Mouse (Mus musculus): ENCODE measurements at regions not wholly inside any gene's neighbourhood (a gene's known extent, or its start where the extent isn't known, plus 50 kb on each side); places are given as distances from the start of the nearest gene placed in this dataset.

DNA sequence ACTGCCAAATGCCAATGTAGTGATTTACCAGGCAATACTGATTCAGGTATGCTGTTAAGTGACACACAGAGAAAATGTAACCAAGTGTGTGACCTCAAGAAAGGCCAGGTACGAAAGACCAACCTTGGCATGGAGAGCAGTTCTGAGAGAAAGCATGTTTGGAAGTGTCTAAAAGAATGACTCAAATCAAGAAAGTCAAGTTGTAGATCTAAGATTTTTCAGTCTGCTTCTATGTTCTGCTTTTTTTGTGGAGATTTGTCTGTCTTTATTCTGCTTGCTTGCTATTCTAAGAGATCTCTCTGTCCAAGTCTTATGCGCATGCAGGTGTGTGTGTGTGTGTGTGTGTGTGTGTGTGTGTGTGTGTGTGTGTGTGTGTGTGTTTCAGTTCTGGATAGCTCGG is 277.4 kb upstream of the Klf12 start:
- Histone ChIP-seq H3K27ac (ENCODE audit: low read depth, low read length) (no peak overlapping the region), H3K4me2 (ENCODE audit: low read depth, low read length, severe bottlenecking) (no peak overlapping the region), H3K4me3 (ENCODE audit: low read depth, low read length) (no peak overlapping the region), H3K9ac (ENCODE audit: low read length) (no peak overlapping the region), H3K4me1 (replicated peaks; ENCODE audit: control insufficient read depth, insufficient read depth, low read length) (no peaks in the 10 kb centered on the region), H3K27me3 (ENCODE audit: control insufficient read depth, insufficient read depth, low read length) (no peaks in the 10 kb centered on the region), H3K36me3 (ENCODE audit: control insufficient read depth, insufficient read depth, low read length) (no peaks in the 10 kb centered on the region), H3K9me3 (ENCODE audit: control insufficient read depth, low read length) (no peaks in the 10 kb centered on the region)
- ATAC-seq (replicated peaks; ENCODE audit: low FRiP score) (no peak), DNase-seq (ENCODE audit: low spot score) (no peak)
- WGBS, result 84% methylated on average over 3 of the region's 3 CpGs

DNA sequence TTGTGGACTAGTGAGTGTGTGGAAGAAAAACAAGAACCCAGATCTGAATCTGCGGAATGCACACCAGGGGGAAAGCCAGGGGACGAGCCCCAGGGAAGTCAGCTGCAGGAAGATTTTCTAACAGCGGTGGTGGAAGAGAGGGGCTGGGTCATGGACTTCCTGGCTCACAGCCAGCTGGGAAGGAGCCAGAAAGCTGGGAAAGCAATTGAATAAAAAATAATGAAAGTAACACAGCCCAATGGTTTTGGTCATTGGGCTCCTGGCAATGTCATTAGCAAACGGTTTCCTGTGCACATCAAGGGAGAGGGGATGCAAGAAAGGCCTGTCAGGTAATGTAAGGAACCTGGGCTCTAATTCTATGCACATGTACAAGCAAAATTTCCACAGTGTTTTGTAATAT is 273.9 kb upstream of the Klf12 start:
- DNase-seq (ENCODE audit: low spot score), result peak; percentile 77
- no peak overlapping the region for H3K4me3 ChIP-seq (ENCODE audit: low read depth, low read length)
- no peak overlapping the region for H3K27ac ChIP-seq (ENCODE audit: low read depth, low read length)
- H3K4me1 ChIP-seq (replicated peaks; ENCODE audit: control insufficient read depth, insufficient read depth, low read length), result no peaks in the 10 kb centered on the region
- H3K27me3 ChIP-seq (ENCODE audit: control insufficient read depth, insufficient read depth, low read length), result no peaks in the 10 kb centered on the region
- no peaks in the 10 kb centered on the region for H3K36me3 ChIP-seq (ENCODE audit: control insufficient read depth, insufficient read depth, low read length)
- 20% methylated on average over 4 of the region's 4 CpGs for WGBS
- no peaks in the 10 kb centered on the region for H3K9me3 ChIP-seq (ENCODE audit: control insufficient read depth, low read length)
- no peak overlapping the region for H3K9ac ChIP-seq (ENCODE audit: low read length)
- peak; percentile 55; the same call in 1 of the 2 replicates for ATAC-seq (replicated peaks; ENCODE audit: low FRiP score)
- no peak overlapping the region for H3K4me2 ChIP-seq (ENCODE audit: low read depth, low read length, severe bottlenecking)

DNA sequence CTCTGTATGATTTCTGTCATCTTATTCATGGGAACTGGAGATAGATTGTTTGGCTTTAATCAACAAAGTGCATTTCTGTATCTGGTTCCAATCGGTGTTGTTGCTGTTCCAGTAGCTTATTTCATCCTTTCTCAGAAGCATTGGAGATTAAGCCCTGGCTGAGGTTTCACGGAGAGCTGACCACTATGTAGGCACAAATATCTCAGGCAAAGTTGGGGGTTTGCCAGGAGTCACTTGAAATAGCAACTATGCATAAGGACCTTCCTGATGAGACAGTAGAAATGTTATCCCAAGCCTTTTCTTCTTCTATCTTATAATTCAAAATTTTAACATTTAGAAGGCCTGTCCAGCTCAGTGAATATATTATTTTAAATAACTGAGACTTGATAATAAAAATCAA is 268.0 kb upstream of the Klf12 start:
- no peaks in the 10 kb centered on the region for H3K27me3 ChIP-seq (ENCODE audit: control insufficient read depth, insufficient read depth, low read length)
- no peak overlapping the region for H3K4me2 ChIP-seq (ENCODE audit: low read depth, low read length, severe bottlenecking)
- no peak overlapping the region for H3K9ac ChIP-seq (ENCODE audit: low read length)
- H3K9me3 ChIP-seq (ENCODE audit: control insufficient read depth, low read length), result no peaks in the 10 kb centered on the region
- 83% methylated on average over 2 of the region's 2 CpGs for WGBS
- no peak for ATAC-seq (replicated peaks; ENCODE audit: low FRiP score)
- H3K4me3 ChIP-seq (ENCODE audit: low read depth, low read length), result no peak overlapping the region
- DNase-seq (ENCODE audit: low spot score), result no peak
- H3K36me3 ChIP-seq (ENCODE audit: control insufficient read depth, insufficient read depth, low read length), result no peaks in the 10 kb centered on the region
- no peak overlapping the region for H3K27ac ChIP-seq (ENCODE audit: low read depth, low read length)
- H3K4me1 ChIP-seq (replicated peaks; ENCODE audit: control insufficient read depth, insufficient read depth, low read length), result no peaks in the 10 kb centered on the region

DNA sequence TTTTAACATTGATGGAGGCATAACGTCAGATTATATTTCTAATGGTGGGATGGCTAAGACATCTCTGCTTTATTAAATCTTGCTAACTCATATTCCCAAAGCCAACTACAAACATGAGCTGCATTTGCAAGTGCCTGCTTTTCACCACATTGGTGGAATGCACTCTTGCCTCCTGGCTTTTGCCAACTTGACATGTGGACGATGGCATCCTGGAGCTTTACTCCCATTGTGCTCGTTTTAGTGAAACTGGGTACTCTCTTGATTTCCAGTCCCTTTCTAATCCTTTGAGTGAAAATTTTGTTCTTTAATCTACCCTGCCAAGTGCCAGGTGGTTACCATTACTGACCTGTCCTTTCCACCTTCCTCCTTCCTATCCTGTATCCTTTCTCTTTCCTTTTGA is 265.8 kb upstream of the Klf12 start:
- no peaks in the 10 kb centered on the region for H3K9me3 ChIP-seq (ENCODE audit: control insufficient read depth, low read length)
- no peak overlapping the region for H3K4me3 ChIP-seq (ENCODE audit: low read depth, low read length)
- H3K4me2 ChIP-seq (ENCODE audit: low read depth, low read length, severe bottlenecking), result no peak overlapping the region
- H3K27ac ChIP-seq (ENCODE audit: low read depth, low read length), result no peak overlapping the region
- H3K9ac ChIP-seq (ENCODE audit: low read length), result no peak overlapping the region
- WGBS, result 85% methylated on average over 3 of the region's 3 CpGs
- DNase-seq (ENCODE audit: low spot score), result no peak
- no peaks in the 10 kb centered on the region for H3K4me1 ChIP-seq (replicated peaks; ENCODE audit: control insufficient read depth, insufficient read depth, low read length)
- ATAC-seq (replicated peaks; ENCODE audit: low FRiP score), result no peak
- H3K36me3 ChIP-seq (ENCODE audit: control insufficient read depth, insufficient read depth, low read length), result no peaks in the 10 kb centered on the region
- H3K27me3 ChIP-seq (ENCODE audit: control insufficient read depth, insufficient read depth, low read length), result no peaks in the 10 kb centered on the region

DNA sequence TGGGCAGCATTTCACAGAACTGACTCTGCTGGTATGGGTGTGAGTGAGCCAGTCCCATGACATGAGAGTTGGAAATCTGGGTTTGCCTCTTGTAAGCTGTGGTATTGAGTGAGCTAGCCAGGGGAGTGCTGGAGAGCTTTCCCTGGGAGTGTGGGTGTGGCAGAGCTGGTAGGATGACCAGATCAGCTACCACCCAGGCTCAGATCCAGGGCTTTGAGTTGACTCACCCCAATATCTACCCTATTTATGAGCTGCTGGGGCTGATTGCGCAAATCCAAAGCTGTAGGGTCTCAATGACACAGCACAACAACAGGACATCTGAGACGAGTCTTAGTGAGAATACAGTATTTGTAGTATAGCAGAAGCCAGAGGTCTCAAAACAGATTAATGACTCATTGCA is 245.7 kb upstream of the Klf12 start:
- DNase-seq (ENCODE audit: low spot score) (no peak), ATAC-seq (replicated peaks; ENCODE audit: low FRiP score) (no peak)
- Histone ChIP-seq H3K4me2 (ENCODE audit: low read depth, low read length, severe bottlenecking) (no peak overlapping the region), H3K27me3 (ENCODE audit: control insufficient read depth, insufficient read depth, low read length) (no peaks in the 10 kb centered on the region), H3K27ac (ENCODE audit: low read depth, low read length) (no peak overlapping the region), H3K4me3 (ENCODE audit: low read depth, low read length) (no peak overlapping the region), H3K4me1 (replicated peaks; ENCODE audit: control insufficient read depth, insufficient read depth, low read length) (no peaks in the 10 kb centered on the region), H3K9me3 (ENCODE audit: control insufficient read depth, low read length) (no peaks in the 10 kb centered on the region), H3K36me3 (ENCODE audit: control insufficient read depth, insufficient read depth, low read length) (no peaks in the 10 kb centered on the region), H3K9ac (ENCODE audit: low read length) (no peak overlapping the region)
- WGBS, result 91% methylated on average over 2 of the region's 2 CpGs

DNA sequence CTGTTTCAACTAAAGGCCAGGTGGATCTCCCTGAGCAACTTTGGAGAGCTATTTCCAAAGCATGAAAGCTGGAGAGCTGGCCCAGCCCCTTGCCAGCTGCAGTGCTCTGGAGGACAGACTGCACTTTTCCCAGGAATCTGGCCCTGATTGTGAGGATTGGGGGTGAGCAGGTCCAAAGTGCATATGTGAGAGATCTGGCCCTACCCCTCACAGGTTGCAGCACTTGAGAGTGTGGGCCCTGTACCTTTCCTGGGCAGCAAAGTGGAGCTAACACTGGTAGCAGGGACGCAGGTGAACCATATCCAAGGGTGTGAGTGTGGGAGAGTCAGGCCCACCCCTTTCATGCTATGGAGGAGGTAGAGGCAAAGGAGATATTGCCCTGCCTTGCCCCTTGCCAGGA is 245.3 kb upstream of the Klf12 start:
- DNase-seq (ENCODE audit: low spot score) (no peak), ATAC-seq (replicated peaks; ENCODE audit: low FRiP score) (no peak)
- Histone ChIP-seq H3K4me2 (ENCODE audit: low read depth, low read length, severe bottlenecking) (no peak overlapping the region), H3K9ac (ENCODE audit: low read length) (no peak overlapping the region), H3K27me3 (ENCODE audit: control insufficient read depth, insufficient read depth, low read length) (no peaks in the 10 kb centered on the region), H3K4me3 (ENCODE audit: low read depth, low read length) (no peak overlapping the region), H3K9me3 (ENCODE audit: control insufficient read depth, low read length) (no peaks in the 10 kb centered on the region), H3K4me1 (replicated peaks; ENCODE audit: control insufficient read depth, insufficient read depth, low read length) (no peaks in the 10 kb centered on the region), H3K36me3 (ENCODE audit: control insufficient read depth, insufficient read depth, low read length) (no peaks in the 10 kb centered on the region), H3K27ac (ENCODE audit: low read depth, low read length) (no peak overlapping the region)
- 95% methylated on average over 1 of the region's 1 CpGs for WGBS

DNA sequence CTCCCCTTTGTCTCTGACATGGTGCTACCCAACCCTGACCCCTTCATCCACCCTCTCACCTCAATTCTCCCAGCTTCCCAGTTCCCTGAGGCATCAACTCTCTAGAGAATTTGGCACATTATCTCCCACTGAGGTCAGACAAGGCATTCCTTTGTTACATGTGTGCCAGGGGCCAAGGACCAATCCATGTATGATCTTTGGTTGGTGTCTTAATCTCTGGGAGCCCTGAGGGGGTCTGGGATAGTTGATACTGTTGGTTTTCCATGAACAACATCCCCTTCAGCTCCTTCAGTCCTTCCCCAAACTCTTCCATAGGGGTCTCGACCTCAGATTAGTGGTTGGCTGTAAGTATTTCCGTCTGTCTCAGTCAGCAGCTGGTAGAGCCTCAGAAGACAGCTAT is 224.9 kb upstream of the Klf12 start:
- WGBS, result 56% methylated on average over 2 of the region's 2 CpGs
- no peak for DNase-seq (ENCODE audit: low spot score)

DNA sequence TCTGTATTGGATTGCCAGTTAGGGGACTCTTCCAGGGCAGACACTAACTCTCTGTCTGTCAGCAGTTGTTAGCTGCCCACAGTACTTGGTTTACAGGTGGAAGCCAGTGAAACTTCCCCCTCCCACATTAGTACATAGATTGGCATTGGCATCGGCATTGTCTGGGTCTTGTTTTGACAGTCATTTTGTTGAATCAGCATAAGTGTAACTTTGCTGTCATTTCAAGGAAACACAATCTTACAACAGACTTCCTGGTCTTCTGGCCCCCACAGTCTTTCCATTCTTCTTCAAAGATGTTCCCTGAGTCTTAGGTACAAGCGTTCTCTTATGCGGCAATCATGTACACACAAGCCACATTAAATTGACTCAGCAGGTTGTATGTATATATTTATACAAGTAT is 223.6 kb upstream of the Klf12 start:
- Histone ChIP-seq H3K9ac (ENCODE audit: low read length) (no peak overlapping the region), H3K36me3 (ENCODE audit: control insufficient read depth, insufficient read depth, low read length) (no peaks in the 10 kb centered on the region), H3K9me3 (ENCODE audit: control insufficient read depth, low read length) (no peaks in the 10 kb centered on the region), H3K27ac (ENCODE audit: low read depth, low read length) (no peak overlapping the region), H3K4me2 (ENCODE audit: low read depth, low read length, severe bottlenecking) (no peak overlapping the region), H3K4me3 (ENCODE audit: low read depth, low read length) (no peak overlapping the region), H3K4me1 (replicated peaks; ENCODE audit: control insufficient read depth, insufficient read depth, low read length) (no peaks in the 10 kb centered on the region), H3K27me3 (ENCODE audit: control insufficient read depth, insufficient read depth, low read length) (no peaks in the 10 kb centered on the region)
- ATAC-seq (replicated peaks; ENCODE audit: low FRiP score) (no peak), DNase-seq (ENCODE audit: low spot score) (no peak)
- whole genome bisulfite sequencing, result 92% methylated on average over 3 of the region's 3 CpGs

More for the DNA sequence above, 224.9 kb upstream of the Klf12 start:
- Histone ChIP-seq H3K4me1 (replicated peaks; ENCODE audit: control insufficient read depth, insufficient read depth, low read length) (no peaks in the 10 kb centered on the region), H3K9ac (ENCODE audit: low read length) (no peak overlapping the region), H3K27ac (ENCODE audit: low read depth, low read length) (no peak overlapping the region), H3K27me3 (ENCODE audit: control insufficient read depth, insufficient read depth, low read length) (no peaks in the 10 kb centered on the region), H3K4me2 (ENCODE audit: low read depth, low read length, severe bottlenecking) (no peak overlapping the region), H3K4me3 (ENCODE audit: low read depth, low read length) (no peak overlapping the region), H3K36me3 (ENCODE audit: control insufficient read depth, insufficient read depth, low read length) (no peaks in the 10 kb centered on the region), H3K9me3 (ENCODE audit: control insufficient read depth, low read length) (no peaks in the 10 kb centered on the region)
- no peak for ATAC-seq (replicated peaks; ENCODE audit: low FRiP score)

DNA sequence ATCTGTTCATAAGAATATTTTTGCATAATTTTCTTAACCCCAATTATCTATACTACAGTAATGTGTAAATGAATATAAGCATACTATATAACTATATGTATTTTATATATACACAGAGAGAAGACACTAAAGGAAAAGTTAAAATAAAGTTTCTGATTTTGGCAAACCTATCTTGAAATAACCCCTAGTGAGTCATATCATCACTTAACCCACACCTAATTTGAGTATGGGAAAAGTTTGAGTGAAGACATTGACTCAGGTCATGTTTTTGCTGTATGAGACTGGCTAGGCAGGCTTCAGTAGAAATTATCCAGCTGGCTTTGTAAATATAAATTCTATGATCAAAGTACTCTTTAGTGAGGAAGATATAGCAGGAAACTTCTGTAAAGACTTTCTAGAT is 223.1 kb upstream of the Klf12 start:
- Histone ChIP-seq H3K9me3 (ENCODE audit: control insufficient read depth, low read length) (no peaks in the 10 kb centered on the region), H3K27ac (ENCODE audit: low read depth, low read length) (no peak overlapping the region), H3K9ac (ENCODE audit: low read length) (no peak overlapping the region), H3K36me3 (ENCODE audit: control insufficient read depth, insufficient read depth, low read length) (no peaks in the 10 kb centered on the region), H3K4me2 (ENCODE audit: low read depth, low read length, severe bottlenecking) (no peak overlapping the region), H3K4me3 (ENCODE audit: low read depth, low read length) (no peak overlapping the region), H3K4me1 (replicated peaks; ENCODE audit: control insufficient read depth, insufficient read depth, low read length) (no peaks in the 10 kb centered on the region), H3K27me3 (ENCODE audit: control insufficient read depth, insufficient read depth, low read length) (no peaks in the 10 kb centered on the region)
- ATAC-seq (replicated peaks; ENCODE audit: low FRiP score) (no peak), DNase-seq (ENCODE audit: low spot score) (no peak)
